Mouse (Mus musculus): Measurements from ENCODE around the gene Gm47791. TPM values are rescaled to one million over a fixed set of nuclear protein-coding genes. Genes with fewer than 3 reads are reported as not detected.

Gene Gm47791
- total and polyA plus RNA-seq, 3 experiments = not detected

GRCm38 (mm10) chr1:82787414-82787813 lies 16.4 kb upstream of the Gm47791 start:
- DNase-seq = peak; percentile 75

GRCm38 (mm10) chr1:82785546-82785945 lies 14.5 kb upstream of the Gm47791 start:
- no peak for DNase-seq

GRCm38 (mm10) chr1:82783559-82783958 lies 12.5 kb upstream of the Gm47791 start:
- DNase-seq = no peak

- no peak for DNase-seq
Measured at GRCm38 (mm10) chr1:82779388-82779966, 8.4 kb upstream of the Gm47791 start.

- DNase-seq = no peak
Measured at GRCm38 (mm10) chr1:82775293-82775692, 4.2 kb upstream of the Gm47791 start.

GRCm38 (mm10) chr1:82773208-82773607 lies 2.2 kb upstream of the Gm47791 start:
- no peak for DNase-seq

GRCm38 (mm10) chr1:82772428-82772827 lies 1.4 kb upstream of the Gm47791 start:
- no peak for DNase-seq

GRCm38 (mm10) chr1:82768269-82768668 lies 2.8 kb downstream of the Gm47791 start, which contains the start of gene Tm4sf20:
TSS of gene Tm4sf20 (minus strand) at chr1:82768461.
- DNase-seq = no peak

- DNase-seq = no peak
Measured at GRCm38 (mm10) chr1:82766641-82767040, 4.4 kb downstream of the Gm47791 start.

GRCm38 (mm10) chr1:82766227-82766626 lies 4.8 kb downstream of the Gm47791 start:
- DNase-seq = no peak

GRCm38 (mm10) chr1:82762274-82762673 lies 8.8 kb downstream of the Gm47791 start:
- no peak for DNase-seq

GRCm38 (mm10) chr1:82761454-82762169 lies 9.4 kb downstream of the Gm47791 start:
- no peak for DNase-seq

GRCm38 (mm10) chr1:82759520-82759919 lies 11.5 kb downstream of the Gm47791 start:
- no peak for DNase-seq

GRCm38 (mm10) chr1:82747714-82748452 lies 23.2 kb downstream of the Gm47791 start:
- no peak for DNase-seq

GRCm38 (mm10) chr1:82746408-82746807 lies 24.6 kb downstream of the Gm47791 start:
- DNase-seq = no peak

- peak; percentile 10 for DNase-seq
Measured at GRCm38 (mm10) chr1:82743962-82744361, 27.1 kb downstream of the Gm47791 start.

- DNase-seq = no peak
Measured at GRCm38 (mm10) chr1:82741539-82741938, 29.5 kb downstream of the Gm47791 start.

- DNase-seq = no peak
Measured at GRCm38 (mm10) chr1:82738066-82738465, 33.0 kb downstream of the Gm47791 start.

GRCm38 (mm10) chr1:82733357-82733756 lies 37.7 kb downstream of the Gm47791 start:
- no peak for DNase-seq

GRCm38 (mm10) chr1:82726482-82726881 lies 44.6 kb downstream of the Gm47791 start:
- DNase-seq = no peak

- DNase-seq = no peak
Measured at GRCm38 (mm10) chr1:82725875-82726185, 45.2 kb downstream of the Gm47791 start.

- no peak for DNase-seq
Measured at GRCm38 (mm10) chr1:82725026-82725874, 45.8 kb downstream of the Gm47791 start.
